Mouse (Mus musculus) kidney, embryonic 14.5 days (tissue): Measurements from ENCODE around the gene Slc25a47. TPM values are rescaled to one million over a fixed set of nuclear protein-coding genes. Genes with fewer than 3 reads are reported as not detected.

Experiments used
- ATAC-seq: fragments of 200-750 bp; cut with Nextera tagmentation; 2 replicates; pipeline ENCODE4 v1.8.0; 2017; ENCODE audit warnings: moderate number of reproducible peaks, mild to moderate bottlenecking, moderate TSS enrichment, moderate library complexity; ENCODE audit not compliant: low FRiP score, low TSS enrichment
- H3K27ac ChIP-seq: fragments of 300-500 bp; sonication (generic); 2 replicates; pipeline ENCODE4 v1.5.1; 2014; ENCODE audit warnings: low read depth, mild to moderate bottlenecking, low read length, moderate library complexity, mixed read lengths
- H3K27me3 ChIP-seq: fragments of 300-500 bp; sonication (generic); 2 replicates; pipeline ENCODE4 v1.6.1; 2014; ENCODE audit warnings: mild to moderate bottlenecking, low read length; ENCODE audit not compliant: control insufficient read depth, insufficient read depth
- H3K36me3 ChIP-seq: fragments of 300-500 bp; sonication (generic); 2 replicates; pipeline ENCODE4 v1.6.1; 2014; ENCODE audit warnings: low read length, mixed read lengths; ENCODE audit not compliant: control insufficient read depth, insufficient read depth
- H3K4me1 ChIP-seq: fragments of 300-500 bp; sonication (generic); 2 replicates; pipeline ENCODE4 v1.6.1; 2014; ENCODE audit warnings: low read length, mixed read lengths; ENCODE audit not compliant: control insufficient read depth, insufficient read depth
- H3K4me2 ChIP-seq: fragments of 300-500 bp; sonication (generic); replicated peaks from 2 replicates; pipeline ENCODE4 v1.6.1; 2014; ENCODE audit warnings: low read depth, mild to moderate bottlenecking, low read length
- H3K4me3 ChIP-seq: fragments of 300-500 bp; sonication (generic); 2 replicates; pipeline ENCODE4 v1.5.1; 2014; ENCODE audit warnings: mild to moderate bottlenecking, low read length
- H3K9ac ChIP-seq: fragments of 300-500 bp; sonication (generic); 2 replicates; pipeline ENCODE4 v1.6.1; 2014; ENCODE audit warnings: low read depth, mild to moderate bottlenecking, low read length, moderate library complexity
- H3K9me3 ChIP-seq: fragments of 300-500 bp; sonication (generic); 2 replicates; pipeline ENCODE4 v1.6.1; 2016; ENCODE audit warnings: low read length; ENCODE audit not compliant: control insufficient read depth
- WGBS: fragments of 180-500 bp; shearing (Covaris S2); extraction: QIAGEN DNeasy Blood & Tissue Kit; methylation state at CpG from one replicate; pipeline ENCODE4 v1.1.7; 2014; 5-methylcytosine and 5-hydroxymethylcytosine counted together
- microRNA counts: library from miRNA; unstranded; fragments of <30 nt; microRNA quantifications from one replicate; lab custom pipeline; 2017
- microRNA-seq: library from miRNA; unstranded; fragments of <30 nt; microRNA quantifications from one replicate; pipeline ENCODE4, GENCODE M21; 2016
- polyA plus RNA-seq: library from polyadenylated mRNA; unstranded; fragments of >200 nt; fragmentation: Nextera tagmentation; extraction: Ambion mirVana; gene quantifications from 2 replicates; pipeline ENCODE4 v1.2.1, GENCODE M21; 2014

Gene Slc25a47
- polyA plus RNA-seq, 1 experiment from 2014 or later, result 7.6 TPM

GRCm38 (mm10) chr12:108903600-108904275 lies 67.9 kb downstream of the Slc25a47 start:
- H3K36me3 ChIP-seq, result no peaks in the 10 kb centered on the region
- H3K4me1 ChIP-seq, result peaks cover 17% of the 10 kb centered on the region; the same call in 1 of the 2 replicates
- no peak overlapping the region for H3K4me3 ChIP-seq
- no peak overlapping the region for H3K4me2 ChIP-seq
- H3K9ac ChIP-seq, result no peak overlapping the region
- H3K27ac ChIP-seq, result no peak overlapping the region
- H3K27me3 ChIP-seq, result no peaks in the 10 kb centered on the region
- WGBS, result 61% methylated on average over 8 of the region's 8 CpGs
- no peaks in the 10 kb centered on the region for H3K9me3 ChIP-seq
- peak; percentile 22; the same call in 1 of the 2 replicates for ATAC-seq

DNA sequence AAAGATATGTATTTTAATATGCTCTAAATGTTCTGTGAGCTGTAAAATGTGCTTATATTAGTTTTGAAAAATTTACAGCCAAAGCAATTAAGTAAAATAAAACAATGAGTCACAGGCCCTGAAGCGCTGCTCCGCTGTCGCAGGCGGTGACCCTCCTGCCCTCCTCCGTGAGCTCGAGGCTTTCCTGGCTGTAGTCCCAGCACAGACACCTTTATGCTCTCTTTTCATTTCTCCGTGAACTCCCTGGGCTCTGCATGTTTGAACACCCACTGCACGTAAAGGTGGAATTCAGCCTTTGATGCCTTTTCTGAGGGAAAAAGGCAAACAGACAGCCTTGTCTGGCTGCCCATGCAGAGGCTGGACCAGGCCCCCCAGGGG lies 68.4 kb downstream of the Slc25a47 start:
- Histone ChIP-seq H3K9ac (no peak overlapping the region), H3K36me3 (no peaks in the 10 kb centered on the region), H3K4me1 (peaks cover 19% of the 10 kb centered on the region; the same call in 1 of the 2 replicates), H3K27me3 (no peaks in the 10 kb centered on the region), H3K9me3 (no peaks in the 10 kb centered on the region), H3K4me2 (no peak overlapping the region), H3K4me3 (no peak overlapping the region), H3K27ac (no peak overlapping the region)
- ATAC-seq, result no peak
- 43% methylated on average over 8 of the region's 8 CpGs for WGBS

GRCm38 (mm10) chr12:108905620-108906302 lies 69.9 kb downstream of the Slc25a47 start:
- no peak for ATAC-seq
- Histone ChIP-seq H3K9me3 (no peaks in the 10 kb centered on the region), H3K4me1 (peaks cover 19% of the 10 kb centered on the region; the same call in 1 of the 2 replicates), H3K27ac (no peak overlapping the region), H3K27me3 (no peaks in the 10 kb centered on the region), H3K36me3 (no peaks in the 10 kb centered on the region), H3K4me2 (no peak overlapping the region), H3K9ac (no peak overlapping the region), H3K4me3 (no peak overlapping the region)
- 51% methylated on average over 14 of the region's 14 CpGs for WGBS

- Histone ChIP-seq H3K9ac (no peak overlapping the region), H3K4me1 (peaks cover 19% of the 10 kb centered on the region; the same call in 1 of the 2 replicates), H3K27ac (no peak overlapping the region), H3K4me2 (no peak overlapping the region), H3K4me3 (no peak overlapping the region), H3K27me3 (no peaks in the 10 kb centered on the region), H3K9me3 (no peaks in the 10 kb centered on the region), H3K36me3 (no peaks in the 10 kb centered on the region)
- no peak for ATAC-seq
- 60% methylated on average over 12 of the region's 12 CpGs for WGBS
Measured at GRCm38 (mm10) chr12:108906398-108906797, 70.6 kb downstream of the Slc25a47 start.

MicroRNAs encoded within 50 kb of the gene (microRNA counts, 519-probe panel; counts per million panel counts)
- microRNA mmu-miR-345-3p (lab: Ali Mortazavi, UCI), result not detected
- 4,011 counts per million, percentile 23 among the panel's probes with 10 or more counts for microRNA mmu-miR-345-5p (lab: Ali Mortazavi, UCI)

Small RNA genes lying within 50 kb of the gene (microRNA-seq; reads per million reads assigned to microRNA genes)
- 113 reads per million, percentile 56 among the genes with 10 or more reads in this experiment for gene Mir345

Other genes with a start within 250 kb of the Slc25a47 start
- 6.6 and 7.3 TPM in 2 replicates for gene Degs2, start 133.7 kb upstream of the Slc25a47 start, polyA plus RNA-seq
- 23.2 and 24.2 TPM in 2 replicates for gene Yy1, start 43.1 kb upstream of the Slc25a47 start, polyA plus RNA-seq
- gene Slc25a29, start 163 bp upstream of the Slc25a47 start, polyA plus RNA-seq, result 7.5 and 9.0 TPM in 2 replicates
- gene Wdr25, start 57.6 kb downstream of the Slc25a47 start, polyA plus RNA-seq, result 3.4 and 6.0 TPM in 2 replicates
- 62.4 and 107 TPM in 2 replicates for gene Wars, start 58.1 kb downstream of the Slc25a47 start, polyA plus RNA-seq
- gene Begain, start 232.2 kb downstream of the Slc25a47 start, polyA plus RNA-seq, result 5.7 and 6.2 TPM in 2 replicates